Mouse (Mus musculus) bone marrow macrophage, adult 2 months (primary cell): ENCODE measurements at regions not wholly inside any gene's neighbourhood (a gene's known extent, or its start where the extent isn't known, plus 50 kb on each side); places are given as distances from the start of the nearest gene placed in this dataset.

ENCODE experiments used
- H3K27ac ChIP-seq: 2 replicates; pipeline ENCODE4 v1.5.1; 2012; ENCODE audit warnings: low read depth, low read length; ENCODE audit not compliant: insufficient read depth
- H3K4me1 ChIP-seq: 2 replicates; pipeline ENCODE4 v1.6.1; 2012; ENCODE audit warnings: low read length; ENCODE audit not compliant: control insufficient read depth, insufficient read depth
- H3K4me3 ChIP-seq: 2 replicates; pipeline ENCODE4 v1.5.1; 2012; ENCODE audit warnings: mild to moderate bottlenecking, low read length, moderate library complexity; ENCODE audit not compliant: insufficient read depth
- CTCF ChIP-seq: IDR thresholded peaks from 2 replicates; pipeline ENCODE4 v1.5.1; 2012; ENCODE audit warnings: low read depth, mild to moderate bottlenecking, low read length, moderate library complexity
- POLR2A ChIP-seq: IDR thresholded peaks from 2 replicates; pipeline ENCODE4 v1.6.1; 2012; ENCODE audit warnings: mild to moderate bottlenecking, low read depth, low read length, borderline replicate concordance

GRCm38 (mm10) chr1:142734108-142734507 is 906.4 kb upstream of the B3galt2 start:
- no peak for TF ChIP-seq POLR2A
- no peak for TF ChIP-seq CTCF

DNA sequence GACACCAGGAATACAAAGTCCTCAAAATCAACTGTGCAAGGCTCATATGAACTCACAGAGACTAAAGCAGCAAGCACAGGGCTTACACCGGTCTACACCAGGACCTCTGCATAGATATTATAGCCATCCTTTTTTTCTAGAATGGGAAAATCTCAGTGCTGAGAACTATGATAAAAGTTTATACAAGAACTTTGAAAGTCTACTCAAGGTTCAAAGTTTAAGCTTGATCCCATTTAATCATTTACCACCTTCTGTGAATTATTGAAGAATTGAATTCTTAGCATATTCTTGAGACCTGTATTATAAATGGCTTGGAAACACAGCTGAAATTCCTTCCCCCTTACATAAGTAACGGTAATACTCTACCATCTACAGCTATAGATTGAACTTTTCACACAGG is 902.1 kb upstream of the B3galt2 start:
- no peak for TF ChIP-seq CTCF
- TF ChIP-seq POLR2A: no peak
- peaks cover 3% of the 10 kb centered on the region for H3K4me1 ChIP-seq
- H3K27ac ChIP-seq: no peak overlapping the region
- no peak overlapping the region for H3K4me3 ChIP-seq

More at GRCm38 (mm10) chr1:142734108-142734507, 906.4 kb upstream of the B3galt2 start:
- no peak overlapping the region for H3K27ac ChIP-seq
- H3K4me1 ChIP-seq: no peaks in the 10 kb centered on the region
- no peak overlapping the region for H3K4me3 ChIP-seq

GRCm38 (mm10) chr1:142742307-142742706 is 898.2 kb upstream of the B3galt2 start:
- TF ChIP-seq POLR2A (no peak), CTCF (0 out of 2 replicates have a peak, but pooled peaks have one; percentile 49)

DNA sequence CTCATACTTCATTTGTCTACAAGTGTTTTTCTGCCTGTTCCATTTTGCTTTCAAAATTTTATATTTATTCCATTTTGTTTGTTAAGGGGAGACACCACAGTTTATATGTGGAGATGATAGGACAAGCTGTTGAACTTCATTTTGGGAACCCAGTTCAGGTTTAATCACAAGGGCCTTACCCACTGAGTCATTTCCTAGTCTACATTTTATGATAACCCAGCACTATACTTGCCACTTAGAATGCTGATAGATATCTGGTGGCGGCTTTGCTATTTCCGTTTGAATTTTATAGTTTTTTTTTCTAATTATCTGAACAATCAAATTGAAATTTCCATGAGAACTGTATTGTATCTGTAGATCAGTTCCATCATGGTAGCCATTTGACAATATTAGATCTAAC is 869.5 kb upstream of the B3galt2 start:
- H3K27ac ChIP-seq: no peak overlapping the region
- H3K4me3 ChIP-seq: no peak overlapping the region
- H3K4me1 ChIP-seq: no peaks in the 10 kb centered on the region
- TF ChIP-seq POLR2A (no peak), CTCF (no peak)

More at GRCm38 (mm10) chr1:142742307-142742706, 898.2 kb upstream of the B3galt2 start:
- H3K27ac ChIP-seq: no peak overlapping the region
- no peak overlapping the region for H3K4me3 ChIP-seq
- H3K4me1 ChIP-seq: peaks cover 3% of the 10 kb centered on the region
